Mouse (Mus musculus) lung, postnatal 0 days (tissue): ENCODE measurements around the gene Iqcf5. TPM values are rescaled to one million over a fixed set of nuclear protein-coding genes. Genes with fewer than 3 reads are reported as not detected.
"Not testable (repeated sequence)": the region's sequence is repeated elsewhere in the genome, so short reads cannot be mapped to it uniquely, and the experiment has no call there.

Experiments
- ATAC-seq: fragments of 200-750 bp; cut with Nextera tagmentation; 2 replicates; pipeline ENCODE4 v1.8.0; 2017; ENCODE audit warnings: moderate library complexity
- DNase-seq: peaks from one replicate; pipeline ENCODE4 v3.0.0-alpha.2; 2016; ENCODE audit warnings: low spot score
- H3K27ac ChIP-seq: fragments of 300-500 bp; sonication (generic); 2 replicates; pipeline ENCODE4 v1.5.1; 2014; ENCODE audit warnings: antibody characterized with exemption, mild to moderate bottlenecking, low read length, mixed read lengths
- H3K27me3 ChIP-seq: fragments of 300-500 bp; sonication (generic); replicated peaks from 2 replicates; pipeline ENCODE4 v1.6.1; 2014; ENCODE audit warnings: low read length, mixed read lengths; ENCODE audit not compliant: insufficient read depth
- H3K36me3 ChIP-seq: fragments of 300-500 bp; sonication (generic); 2 replicates; pipeline ENCODE4 v1.6.1; 2014; ENCODE audit warnings: low read length, mixed read lengths; ENCODE audit not compliant: insufficient read depth
- H3K4me1 ChIP-seq: fragments of 300-500 bp; sonication (generic); 2 replicates; pipeline ENCODE4 v1.6.1; 2014; ENCODE audit warnings: antibody characterized with exemption, low read depth, low read length, mixed read lengths; ENCODE audit not compliant: insufficient read depth
- H3K4me2 ChIP-seq: fragments of 300-500 bp; sonication (generic); replicated peaks from 2 replicates; pipeline ENCODE4 v1.6.1; 2014; ENCODE audit warnings: low read depth, mild to moderate bottlenecking, low read length, moderate library complexity, mixed read lengths
- H3K4me3 ChIP-seq: fragments of 300-500 bp; sonication (generic); 2 replicates; pipeline ENCODE4 v1.5.1; 2014; ENCODE audit warnings: low read depth, low read length
- H3K9ac ChIP-seq: fragments of 300-500 bp; sonication (generic); replicated peaks from 2 replicates; pipeline ENCODE4 v1.6.1; 2014; ENCODE audit warnings: low read depth, mild to moderate bottlenecking
- H3K9me3 ChIP-seq: fragments of 300-500 bp; sonication (generic); 2 replicates; pipeline ENCODE4 v1.6.1; 2016; ENCODE audit warnings: low read length, mixed read lengths
- CTCF ChIP-seq: IDR thresholded peaks from 2 replicates; pipeline ENCODE4 v1.5.1; 2016; ENCODE audit warnings: antibody characterized with exemption, mild to moderate bottlenecking
- EP300 ChIP-seq: IDR thresholded peaks from 2 replicates; pipeline ENCODE4 v1.6.1; 2016; ENCODE audit warnings: antibody characterized with exemption, mild to moderate bottlenecking, control low read depth
- WGBS: fragments of 180-500 bp; shearing (Covaris S2); extraction: QIAGEN DNeasy Blood & Tissue Kit; methylation state at CpG from one replicate; pipeline ENCODE4 v1.1.7; 2014; 5-methylcytosine and 5-hydroxymethylcytosine counted together
- polyA plus RNA-seq: library from polyadenylated mRNA; unstranded; fragments of >200 nt; fragmentation: Nextera tagmentation; extraction: Ambion mirVana; gene quantifications from 2 replicates; pipeline ENCODE4 v1.2.1, GENCODE M21; 2015

The Iqcf5 gene
- polyA plus RNA-seq, 1 experiment from 2014 or later = not detected

DNA sequence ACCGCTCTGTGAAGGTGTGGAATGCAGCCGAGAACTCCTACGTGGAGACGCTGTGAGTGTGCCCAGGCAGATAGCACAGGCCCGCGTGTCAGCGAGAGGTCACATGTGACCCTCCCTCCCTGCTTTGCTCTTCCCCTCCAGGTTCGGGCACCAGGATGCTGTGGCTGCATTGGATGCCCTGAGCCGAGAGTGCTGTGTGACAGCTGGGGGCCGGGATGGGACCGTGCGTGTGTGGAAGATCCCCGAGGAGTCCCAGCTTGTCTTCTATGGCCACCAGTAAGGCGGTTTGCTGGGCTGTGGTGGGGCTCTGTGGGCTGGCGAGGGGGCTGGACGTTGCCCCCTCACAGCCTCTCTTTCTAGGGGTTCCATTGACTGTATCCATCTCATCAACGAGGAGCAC is 30.8 kb upstream of the Iqcf5 start:
- WGBS = 88% methylated on average over 16 of the region's 17 CpGs
- no peak overlapping the region for H3K4me3 ChIP-seq
- no peak overlapping the region for H3K27ac ChIP-seq
- H3K4me2 ChIP-seq = no peak overlapping the region
- no peaks in the 10 kb centered on the region for H3K4me1 ChIP-seq
- no peaks in the 10 kb centered on the region for H3K9me3 ChIP-seq
- TF ChIP-seq CTCF = no peak
- no peak for TF ChIP-seq EP300
- H3K36me3 ChIP-seq = peaks cover 13% of the 10 kb centered on the region; the same call in 1 of the 2 replicates
- H3K9ac ChIP-seq = no peak overlapping the region
- no peaks in the 10 kb centered on the region for H3K27me3 ChIP-seq
- no peak for ATAC-seq
- no peak for DNase-seq

DNA sequence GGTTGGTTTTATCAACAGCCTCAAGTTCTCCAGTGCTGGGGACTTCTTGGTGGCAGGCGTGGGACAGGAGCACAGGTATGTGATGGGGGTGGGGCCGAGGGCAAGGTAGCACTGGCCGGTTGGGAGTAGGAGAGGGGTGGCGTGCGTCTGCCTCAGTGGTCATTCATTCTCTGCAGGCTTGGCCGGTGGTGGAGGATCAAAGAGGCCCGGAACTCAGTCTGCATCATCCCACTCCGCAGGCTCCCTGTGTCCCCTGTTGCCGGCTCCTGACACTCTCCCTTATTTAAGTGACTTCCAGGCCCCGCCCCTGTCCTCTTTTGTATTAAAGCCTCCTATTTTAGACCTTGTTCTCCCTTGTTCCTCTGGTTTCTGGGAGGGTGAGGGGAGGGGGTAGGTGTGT is 29.3 kb upstream of the Iqcf5 start:
- Histone ChIP-seq H3K4me2 (no peak overlapping the region), H3K4me3 (no peak overlapping the region), H3K36me3 (peaks cover 13% of the 10 kb centered on the region; the same call in 1 of the 2 replicates), H3K4me1 (no peaks in the 10 kb centered on the region), H3K9ac (no peak overlapping the region), H3K27me3 (no peaks in the 10 kb centered on the region), H3K9me3 (no peaks in the 10 kb centered on the region), H3K27ac (no peak overlapping the region)
- WGBS = 82% methylated on average over 10 of the region's 10 CpGs
- no peak for TF ChIP-seq EP300
- no peak for TF ChIP-seq CTCF
- DNase-seq = no peak
- ATAC-seq = no peak

DNA sequence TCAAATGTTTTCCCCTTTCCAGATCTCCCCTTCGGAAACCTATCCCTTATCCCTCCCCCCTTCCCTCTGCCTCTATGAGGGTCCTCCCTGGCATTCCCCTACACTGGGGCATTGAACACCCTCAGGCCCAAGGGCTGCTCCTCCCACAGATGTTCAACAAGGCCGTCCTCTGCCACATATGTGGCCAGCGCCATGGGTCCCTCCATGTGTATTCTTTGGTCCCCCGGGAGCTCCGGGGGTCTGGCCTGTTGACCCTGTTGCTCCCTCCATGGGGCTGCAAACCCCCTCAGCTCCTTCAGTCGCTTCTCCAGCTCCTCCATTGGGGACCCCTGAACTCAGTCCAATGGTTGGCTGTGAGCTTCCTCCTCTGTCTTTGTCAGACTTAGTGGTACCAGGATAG is 26.8 kb upstream of the Iqcf5 start:
- H3K4me3 ChIP-seq, H3K27me3 ChIP-seq, H3K4me1 ChIP-seq, H3K27ac ChIP-seq, ATAC-seq, H3K9me3 ChIP-seq, DNase-seq, H3K4me2 ChIP-seq, H3K9ac ChIP-seq: not testable (repeated sequence)
- H3K36me3 ChIP-seq = 0 out of 2 replicates have a peak, but pooled peaks cover 13% of the 10 kb centered on the region
- 75% methylated on average over 6 of the region's 6 CpGs for WGBS

DNA sequence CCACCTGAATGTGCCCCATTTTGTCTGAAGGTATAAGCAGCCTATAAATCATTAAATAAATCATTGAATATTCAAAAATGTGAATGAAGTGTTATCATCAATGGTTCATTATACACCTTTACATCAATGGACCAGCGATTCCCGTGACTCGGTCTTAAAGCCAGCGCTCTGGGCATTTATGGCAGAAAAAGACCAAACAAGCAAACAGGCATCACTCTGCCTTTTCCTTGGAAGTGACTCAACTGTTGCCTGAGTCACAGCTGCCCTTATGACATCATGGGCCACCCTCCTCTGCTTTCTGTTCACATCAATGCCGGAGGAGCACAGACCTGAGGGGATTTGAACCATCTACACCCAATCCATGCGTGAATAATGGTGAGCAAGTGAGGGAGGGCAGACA is 14.7 kb upstream of the Iqcf5 start, which contains the start of gene Iqcf1:
Iqcf1 (plus strand) TSS at position 301 of the 400 bp plus-strand sequence.
- H3K9me3 ChIP-seq = no peaks in the 10 kb centered on the region
- DNase-seq (no peak), ATAC-seq (no peak)
- 90% methylated on average over 6 of the region's 6 CpGs for WGBS
- H3K36me3 ChIP-seq = no peaks in the 10 kb centered on the region
- H3K27me3 ChIP-seq = no peaks in the 10 kb centered on the region
- TF ChIP-seq EP300 (no peak), CTCF (no peak)
- no peak within 1 kb of the TSS for H3K4me2 ChIP-seq
- H3K4me3 ChIP-seq = no peak within 1 kb of the TSS
- H3K27ac ChIP-seq = no peak within 1 kb of the TSS
- H3K4me1 ChIP-seq = no peaks in the 10 kb centered on the region
- H3K9ac ChIP-seq = no peak within 1 kb of the TSS

DNA sequence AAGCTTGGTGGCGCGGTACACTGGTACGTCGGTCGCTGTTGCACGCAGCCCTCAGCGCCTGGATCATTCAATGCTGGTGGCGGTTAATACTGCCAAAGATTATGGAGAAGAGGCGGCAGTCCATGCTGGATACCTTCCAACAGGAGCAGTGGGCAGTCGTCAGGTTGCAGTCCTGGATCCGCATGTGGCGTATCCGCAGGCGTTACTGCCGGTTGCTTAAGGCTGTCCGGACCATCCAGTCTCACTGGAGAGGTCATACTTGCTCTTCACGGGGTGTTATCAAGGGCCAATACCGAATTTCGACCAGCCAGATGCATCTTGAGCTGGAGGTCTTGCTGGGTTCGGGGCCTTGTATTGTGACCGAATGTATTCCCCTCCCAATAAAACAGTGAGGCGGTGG is 12.5 kb upstream of the Iqcf5 start:
- H3K4me1 ChIP-seq = no peaks in the 10 kb centered on the region
- ATAC-seq = no peak
- no peak overlapping the region for H3K4me2 ChIP-seq
- no peaks in the 10 kb centered on the region for H3K36me3 ChIP-seq
- no peaks in the 10 kb centered on the region for H3K27me3 ChIP-seq
- no peak for DNase-seq
- no peak for TF ChIP-seq CTCF
- no peak for TF ChIP-seq EP300
- H3K4me3 ChIP-seq = no peak overlapping the region
- no peak overlapping the region for H3K9ac ChIP-seq
- no peaks in the 10 kb centered on the region for H3K9me3 ChIP-seq
- WGBS = 86% methylated on average over 22 of the region's 22 CpGs
- H3K27ac ChIP-seq = no peak overlapping the region

DNA sequence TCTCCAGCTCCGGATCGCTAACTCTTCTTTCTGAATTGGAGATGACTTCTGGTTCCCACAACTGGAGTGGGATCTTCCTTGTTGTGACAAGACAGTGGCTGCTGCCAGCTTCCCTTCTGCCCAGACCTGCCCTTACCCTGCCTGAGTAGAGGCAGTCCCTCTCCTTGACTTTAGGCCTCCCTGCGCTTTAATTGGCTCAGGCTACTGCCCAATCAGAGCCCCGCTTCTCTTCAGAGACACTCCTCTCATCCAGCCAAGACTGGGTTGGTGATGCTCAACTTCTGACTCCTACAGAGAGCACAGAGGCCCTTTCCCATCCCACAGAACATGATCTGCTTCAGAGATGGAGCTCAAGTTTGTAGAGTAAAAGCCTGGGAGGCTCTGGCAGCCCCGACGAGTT is 10.1 kb upstream of the Iqcf5 start:
- H3K9ac ChIP-seq = no peak overlapping the region
- ATAC-seq = no peak
- no peaks in the 10 kb centered on the region for H3K9me3 ChIP-seq
- no peaks in the 10 kb centered on the region for H3K4me1 ChIP-seq
- H3K36me3 ChIP-seq = no peaks in the 10 kb centered on the region
- WGBS = 72% methylated on average over 6 of the region's 6 CpGs
- no peaks in the 10 kb centered on the region for H3K27me3 ChIP-seq
- H3K4me3 ChIP-seq = no peak overlapping the region
- no peak overlapping the region for H3K27ac ChIP-seq
- no peak for TF ChIP-seq CTCF
- no peak for TF ChIP-seq EP300
- H3K4me2 ChIP-seq = no peak overlapping the region
- no peak for DNase-seq

DNA sequence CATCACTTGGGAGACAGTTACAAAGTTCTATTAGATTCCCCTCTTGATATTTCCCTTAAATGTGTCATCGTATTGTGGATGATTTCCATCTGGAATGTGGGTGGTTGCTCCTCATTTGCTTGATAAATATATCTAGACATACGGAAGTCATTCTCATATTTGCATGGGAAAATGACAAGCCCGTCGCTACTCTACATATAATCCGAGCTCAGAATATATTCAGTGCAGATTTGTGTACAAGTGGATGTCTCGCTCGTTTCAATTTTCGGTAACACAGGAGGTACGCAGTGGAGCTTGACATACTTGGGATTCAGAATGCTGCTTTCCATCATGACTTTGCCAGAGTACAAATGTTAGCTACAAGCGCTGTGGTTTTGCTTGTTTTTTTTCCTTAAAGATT is 5.0 kb upstream of the Iqcf5 start:
- 86% methylated on average over 10 of the region's 10 CpGs for WGBS
- no peak overlapping the region for H3K9ac ChIP-seq
- no peak overlapping the region for H3K4me3 ChIP-seq
- no peak overlapping the region for H3K4me2 ChIP-seq
- H3K9me3 ChIP-seq = no peaks in the 10 kb centered on the region
- TF ChIP-seq CTCF (no peak), EP300 (no peak)
- no peaks in the 10 kb centered on the region for H3K4me1 ChIP-seq
- no peak for ATAC-seq
- DNase-seq = no peak
- H3K36me3 ChIP-seq = no peaks in the 10 kb centered on the region
- no peaks in the 10 kb centered on the region for H3K27me3 ChIP-seq
- H3K27ac ChIP-seq = no peak overlapping the region
